Mouse (Mus musculus) T-helper 17 cell (primary cell): ENCODE data around the gene Ccs.

Experiments used
- in situ Hi-C, 2 experiments: fragments of 300-600 bp; cut with MboI, MseI; formaldehyde crosslinking; loops; 1 replicate in 1 of 2; 2 replicates in 1 of 2; pipeline ENCODE4 v1.15.1; 2025; ENCODE audit warnings: high pct_unique_total_duplicates in 2 of 2

Ccs gene

GRCm38 (mm10) chr19:4793281-4793830, 45.8 kb downstream of the Ccs start:
- in situ Hi-C loops: loop anchor here (5.0 kb wide), 1 partner anchor 36 kb away; the partner anchor contains the start of gene Rbm4b (in 2 of the 2)

- in situ Hi-C loops: no loop called here
Measured at GRCm38 (mm10) chr19:4786313-4786712, 52.8 kb downstream of the Ccs start.

- in situ Hi-C loops: no loop called here
Measured at GRCm38 (mm10) chr19:4785206-4785605, 53.9 kb downstream of the Ccs start.

DNA sequence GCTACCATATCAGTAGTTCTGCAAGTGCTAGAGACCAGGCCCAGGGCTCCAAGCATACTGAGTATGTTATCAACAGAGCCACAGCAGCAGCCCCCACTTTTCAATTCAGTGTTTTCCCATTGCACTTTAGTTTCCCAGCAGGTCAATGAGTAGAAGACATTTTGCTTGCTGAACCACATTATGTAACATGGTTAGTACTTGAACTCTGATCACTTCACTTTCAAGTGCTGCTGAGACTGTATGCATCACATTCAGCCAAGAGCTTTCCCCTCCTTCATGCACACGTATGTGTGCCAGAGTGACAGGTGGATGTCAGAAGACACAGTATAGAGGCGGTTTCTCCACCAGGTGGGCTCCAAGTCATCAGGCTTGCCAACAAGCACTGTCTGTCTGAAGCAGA, 56.2 kb downstream of the Ccs start:
- in situ Hi-C loops: no loop called here
